Mouse (Mus musculus) kidney, adult 8-10 months (tissue): ENCODE results near the gene Ccr6.
"Not testable (repeated sequence)": the region's sequence is repeated elsewhere in the genome, so short reads cannot be mapped to it uniquely, and the experiment has no call there.

Experiments
- DNase-seq, 2 experiments: peaks; one replicate each; pipeline ENCODE4 v3.0.0; 2022

The Ccr6 gene

GRCm38 (mm10) chr17:8235743-8236142 is at the start of gene Ccr6:
Ccr6 (plus strand) TSS chr17:8236043.
- DNase-seq, result no peak

- no peak for DNase-seq
These were observed 42.2 kb upstream of the Ccr6 start for GRCm38 (mm10) chr17:8193678-8194077.

- DNase-seq, result no peak
These were observed 40.0 kb upstream of the Ccr6 start for GRCm38 (mm10) chr17:8195685-8196376.

GRCm38 (mm10) chr17:8197652-8198051 is 38.2 kb upstream of the Ccr6 start:
- DNase-seq, result no peak

GRCm38 (mm10) chr17:8199067-8199935 is 36.5 kb upstream of the Ccr6 start:
- DNase-seq, result no peak

GRCm38 (mm10) chr17:8199936-8200330 is 35.9 kb upstream of the Ccr6 start:
- DNase-seq, result no peak

- no peak for DNase-seq
These were observed 32.4 kb upstream of the Ccr6 start for GRCm38 (mm10) chr17:8203487-8203886.

- not testable (repeated sequence) for DNase-seq
These were observed 30.6 kb upstream of the Ccr6 start for GRCm38 (mm10) chr17:8205221-8205631.

GRCm38 (mm10) chr17:8206691-8207090 is 29.2 kb upstream of the Ccr6 start:
- no peak for DNase-seq

GRCm38 (mm10) chr17:8209696-8210095 is 26.1 kb upstream of the Ccr6 start:
- no peak for DNase-seq

GRCm38 (mm10) chr17:8210170-8210569 is 25.7 kb upstream of the Ccr6 start:
- DNase-seq, result no peak

GRCm38 (mm10) chr17:8210675-8211074 is 25.2 kb upstream of the Ccr6 start:
- no peak for DNase-seq

GRCm38 (mm10) chr17:8211399-8211798 is 24.4 kb upstream of the Ccr6 start:
- no peak for DNase-seq

- no peak for DNase-seq
These were observed 21.5 kb upstream of the Ccr6 start for GRCm38 (mm10) chr17:8214369-8214768.

- DNase-seq, result no peak
These were observed 20.7 kb upstream of the Ccr6 start for GRCm38 (mm10) chr17:8215016-8215745.

- no peak for DNase-seq
These were observed 12.6 kb upstream of the Ccr6 start for GRCm38 (mm10) chr17:8223225-8223624.

- no peak for DNase-seq
These were observed 11.8 kb upstream of the Ccr6 start for GRCm38 (mm10) chr17:8224072-8224471.

GRCm38 (mm10) chr17:8225166-8225565 is 10.7 kb upstream of the Ccr6 start:
- no peak for DNase-seq

GRCm38 (mm10) chr17:8225746-8226145 is 10.1 kb upstream of the Ccr6 start:
- no peak for DNase-seq

GRCm38 (mm10) chr17:8228622-8229021 is 7.2 kb upstream of the Ccr6 start:
- no peak for DNase-seq

GRCm38 (mm10) chr17:8229607-8230006 is 6.2 kb upstream of the Ccr6 start:
- DNase-seq, result no peak

GRCm38 (mm10) chr17:8232089-8232488 is 3.8 kb upstream of the Ccr6 start:
- DNase-seq, result peak; percentile 4 to 10

- DNase-seq, result no peak
These were observed 2.1 kb upstream of the Ccr6 start for GRCm38 (mm10) chr17:8233618-8234214.
